Mouse (Mus musculus) ES-E14 (cell line): ENCODE data around the gene Cacnb4. TPM values are rescaled to one million over a fixed set of nuclear protein-coding genes. Genes with fewer than 3 reads are reported as not detected.

Source experiments
- DNase-seq: peaks from one replicate; pipeline ENCODE4 v3.0.0-alpha.2; 2013; ENCODE audit warnings: low read depth, low spot score
- H3K27ac ChIP-seq: 2 replicates; pipeline ENCODE4 v1.5.1; 2012; ENCODE audit warnings: low read depth, mild to moderate bottlenecking, low read length, moderate library complexity, mixed read lengths; ENCODE audit not compliant: poor library complexity, insufficient read depth, severe bottlenecking
- H3K36me3 ChIP-seq: 2 replicates; pipeline ENCODE4 v1.6.1; 2012; ENCODE audit warnings: mild to moderate bottlenecking, low read length, moderate library complexity, mixed read lengths; ENCODE audit not compliant: control insufficient read depth, poor library complexity, insufficient read depth, severe bottlenecking
- H3K4me1 ChIP-seq, 2 experiments: fragments of 150-350 bp in 1 of 2; sonication (generic) in 1 of 2; 2 replicates each; pipeline ENCODE4 v1.6.1; 2012; ENCODE audit warnings: low read length in 2 of 2, mild to moderate bottlenecking in 1 of 2, mixed read lengths in 1 of 2; ENCODE audit not compliant: control insufficient read depth in 2 of 2, insufficient read depth in 2 of 2, poor library complexity in 1 of 2
- H3K4me3 ChIP-seq, 2 experiments: fragments of 150-350 bp in 1 of 2; sonication (generic) in 1 of 2; 2 replicates each; pipeline ENCODE4 v1.5.1; 2012; ENCODE audit warnings: low read length in 2 of 2, low read depth in 1 of 2, mild to moderate bottlenecking in 1 of 2, mixed read lengths in 1 of 2; ENCODE audit not compliant: insufficient read depth in 1 of 2, poor library complexity in 1 of 2, severe bottlenecking in 1 of 2
- H3K9ac ChIP-seq: 2 replicates; pipeline ENCODE4 v1.6.1; 2012; ENCODE audit warnings: low read depth, mild to moderate bottlenecking, low read length, mixed read lengths; ENCODE audit not compliant: poor library complexity, insufficient read depth, severe bottlenecking
- H3K9me3 ChIP-seq: fragments of 150-350 bp; sonication (generic); 2 replicates; pipeline ENCODE4 v1.6.1; 2012; ENCODE audit warnings: low read depth, mild to moderate bottlenecking, low read length; ENCODE audit not compliant: control insufficient read depth, insufficient read depth
- CHD2 ChIP-seq: IDR thresholded peaks from 2 replicates; pipeline ENCODE4 v1.6.1; 2014; ENCODE audit warnings: mild to moderate bottlenecking, low read depth, low read length, inconsistent platforms
- HCFC1 ChIP-seq: IDR thresholded peaks from 2 replicates; pipeline ENCODE4 v1.6.1; 2012; ENCODE audit warnings: low read length, inconsistent platforms, borderline replicate concordance; ENCODE audit not compliant: insufficient read depth
- MAFK ChIP-seq: IDR thresholded peaks from 2 replicates; pipeline ENCODE4 v1.6.1; 2014; ENCODE audit warnings: mild to moderate bottlenecking, low read depth, low read length, inconsistent platforms; ENCODE audit not compliant: insufficient read depth
- ZC3H11A ChIP-seq: IDR thresholded peaks from 2 replicates; pipeline ENCODE4 v1.6.1; 2012; ENCODE audit warnings: low read depth, mild to moderate bottlenecking, inconsistent platforms, low read length, borderline replicate concordance
- ZNF384 ChIP-seq: IDR thresholded peaks from 2 replicates; pipeline ENCODE4 v1.6.1; 2012; ENCODE audit warnings: low read depth, low read length, inconsistent platforms
- in situ Hi-C, 2 experiments: fragments of 600-800 bp; cut with MboI; formaldehyde crosslinking; loops; one replicate each; pipeline ENCODE4 v1.15.1; 2025; ENCODE audit warnings: low sequenced_read_pairs in 2 of 2, inconsistent platforms in 1 of 2; ENCODE audit not compliant: unreplicated experiment in 2 of 2
- total RNA-seq: library from RNA; depleted of rRNA; stranded (reverse); fragments of 300-350 nt; gene quantifications from 2 replicates; pipeline ENCODE4 v1.2.3, GENCODE M21; 2012

Gene Cacnb4
- total RNA-seq, 1 experiment = 0.09 TPM

DNA sequence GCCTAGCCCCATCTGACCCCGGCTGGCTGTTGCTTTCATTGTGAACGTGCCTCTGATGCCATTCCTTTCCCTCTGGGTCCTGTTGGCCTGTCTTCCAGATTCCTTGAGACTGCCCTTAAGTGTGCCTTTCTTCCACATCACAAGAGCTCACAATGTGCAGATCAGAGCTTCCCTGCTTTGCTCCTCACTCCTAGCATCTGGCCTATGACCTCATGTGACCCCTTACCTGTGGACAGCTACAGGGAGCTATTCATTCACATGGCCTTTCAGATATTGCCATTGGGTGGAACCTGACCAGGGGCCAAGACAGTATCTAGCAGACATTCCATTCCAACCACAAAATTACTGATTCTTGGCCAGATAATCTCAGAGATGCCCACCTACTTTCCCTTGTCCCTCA lies 171.5 kb downstream of the Cacnb4 start:
- Histone ChIP-seq H3K4me1 (no peaks in the 10 kb centered on the region), H3K27ac (no peak overlapping the region), H3K9ac (no peak overlapping the region), H3K4me3 (no peak overlapping the region), H3K9me3 (no peaks in the 10 kb centered on the region), H3K36me3 (no peaks in the 10 kb centered on the region)
- in situ Hi-C loops = no loop called here
- TF ChIP-seq HCFC1 = no peak
- DNase-seq = no peak

DNA sequence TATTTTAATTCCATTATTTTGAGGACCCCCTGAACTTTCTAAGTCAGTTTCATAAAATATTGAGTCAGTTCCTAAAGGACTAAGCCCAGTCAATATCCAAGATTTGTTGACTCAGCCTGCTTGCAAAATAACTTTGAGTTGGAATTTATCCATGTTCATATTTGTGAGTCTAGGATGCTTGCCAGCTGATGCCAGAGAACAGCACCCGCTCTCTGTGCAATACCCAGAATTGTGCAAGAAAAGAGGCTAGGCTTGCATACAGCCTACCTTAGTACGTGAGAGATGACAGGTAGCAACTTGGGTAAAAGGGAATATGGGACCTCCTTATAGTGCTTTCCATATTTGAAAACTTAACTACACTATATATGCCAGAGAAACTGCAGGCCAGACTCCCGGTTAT lies 171.9 kb downstream of the Cacnb4 start:
- Histone ChIP-seq H3K9me3 (no peaks in the 10 kb centered on the region), H3K4me1 (no peaks in the 10 kb centered on the region), H3K36me3 (no peaks in the 10 kb centered on the region), H3K27ac (no peak overlapping the region), H3K9ac (no peak overlapping the region), H3K4me3 (no peak overlapping the region)
- no peak for DNase-seq
- no peak for TF ChIP-seq ZC3H11A
- no peak for TF ChIP-seq HCFC1
- TF ChIP-seq CHD2 = no peak
- no peak for TF ChIP-seq ZNF384
- no peak for TF ChIP-seq MAFK
- in situ Hi-C loops = no loop called here

DNA sequence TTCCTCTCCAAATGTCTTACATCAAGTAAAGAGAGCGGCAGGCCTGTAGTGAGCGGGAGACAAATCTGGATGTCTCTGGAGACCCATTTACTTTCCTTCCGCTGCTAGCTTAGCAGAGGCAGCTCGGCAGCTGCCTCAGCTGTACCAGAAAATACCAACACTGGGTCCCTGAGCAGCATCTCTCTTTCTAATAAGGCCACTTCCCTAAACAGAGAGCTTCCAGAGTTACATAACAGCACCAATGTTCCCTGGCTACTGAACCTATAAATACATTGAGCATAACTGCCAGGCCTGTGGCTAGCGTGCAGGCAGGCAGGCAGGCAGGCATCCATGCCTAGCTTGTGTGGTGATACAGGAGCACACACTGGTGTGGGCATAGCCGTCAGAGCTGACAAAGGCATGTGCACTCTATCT lies 176.8 kb downstream of the Cacnb4 start:
- DNase-seq = no peak
- H3K4me1 ChIP-seq = no peaks in the 10 kb centered on the region
- no peaks in the 10 kb centered on the region for H3K9me3 ChIP-seq
- no peak overlapping the region for H3K4me3 ChIP-seq
- no peak overlapping the region for H3K27ac ChIP-seq
- H3K9ac ChIP-seq = no peak overlapping the region
- TF ChIP-seq ZC3H11A = no peak
- no peak for TF ChIP-seq CHD2
- TF ChIP-seq HCFC1 = no peak
- no peak for TF ChIP-seq MAFK
- no peak for TF ChIP-seq ZNF384
- no peaks in the 10 kb centered on the region for H3K36me3 ChIP-seq
- in situ Hi-C loops = no loop called here

DNA sequence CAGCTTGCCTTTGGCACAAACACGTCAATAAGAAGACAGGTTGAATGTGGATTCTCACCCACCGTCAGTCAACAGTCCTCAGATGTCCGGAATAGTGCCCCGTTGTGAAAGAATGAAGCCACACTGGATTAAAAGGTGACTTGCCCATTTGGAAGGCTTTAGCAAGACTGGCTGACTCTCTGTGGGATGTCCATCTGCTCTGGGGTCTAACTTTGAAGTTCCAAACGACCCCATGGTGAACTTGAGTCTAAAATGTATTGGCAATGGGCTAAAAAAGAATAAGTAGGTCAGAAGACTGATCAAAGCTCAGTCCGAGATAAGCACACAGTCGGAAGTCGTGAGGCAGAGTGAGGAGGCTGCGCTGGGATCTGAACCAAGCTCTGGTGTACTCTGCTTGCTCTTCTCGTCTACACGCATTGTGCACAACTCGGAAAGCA lies 177.5 kb downstream of the Cacnb4 start:
- in situ Hi-C loops = no loop called here
- Histone ChIP-seq H3K4me3 (no peak overlapping the region), H3K9ac (no peak overlapping the region), H3K36me3 (no peaks in the 10 kb centered on the region), H3K27ac (no peak overlapping the region), H3K4me1 (no peaks in the 10 kb centered on the region), H3K9me3 (no peaks in the 10 kb centered on the region)
- TF ChIP-seq HCFC1 (no peak), MAFK (no peak), ZNF384 (no peak), ZC3H11A (no peak), CHD2 (no peak)
- DNase-seq = no peak

DNA sequence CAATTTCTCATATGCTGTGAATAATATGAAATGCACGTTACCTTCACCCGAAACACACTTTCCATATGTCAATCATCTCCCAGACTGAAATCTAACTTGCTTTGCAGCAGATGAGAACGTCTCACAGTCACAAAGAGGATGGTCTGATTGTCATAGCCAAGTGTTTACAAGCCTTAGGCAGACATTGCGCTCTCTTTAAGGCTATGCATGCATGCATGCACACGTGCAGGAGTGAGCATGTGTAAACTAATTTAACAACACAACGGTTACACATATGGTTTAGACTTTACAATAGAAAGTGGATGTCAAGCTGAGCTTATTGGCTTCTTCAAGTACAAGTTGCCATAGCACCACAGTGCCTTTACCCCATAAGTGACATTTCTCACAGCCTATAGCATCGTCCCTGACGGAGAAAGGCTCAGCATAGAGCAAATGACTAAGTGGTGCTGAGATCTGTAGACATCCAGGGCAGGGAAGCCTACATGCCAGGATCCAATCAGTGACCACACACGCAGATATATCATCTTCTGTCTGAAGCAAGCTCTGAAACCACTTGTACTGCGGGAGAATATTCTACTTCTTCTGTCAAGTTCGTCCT lies 181.4 kb downstream of the Cacnb4 start:
- in situ Hi-C loops = no loop called here
- H3K27ac ChIP-seq = no peak overlapping the region
- no peak for DNase-seq
- no peaks in the 10 kb centered on the region for H3K4me1 ChIP-seq
- no peak overlapping the region for H3K4me3 ChIP-seq
- H3K9ac ChIP-seq = no peak overlapping the region
- H3K36me3 ChIP-seq = no peaks in the 10 kb centered on the region
- no peaks in the 10 kb centered on the region for H3K9me3 ChIP-seq
- TF ChIP-seq HCFC1 = no peak
- no peak for TF ChIP-seq CHD2
- no peak for TF ChIP-seq MAFK
- TF ChIP-seq ZNF384 = no peak
- TF ChIP-seq ZC3H11A = no peak
